Mouse (Mus musculus) urinary bladder, adult 18-20 months (tissue): ENCODE data around the gene Prr5l.

ENCODE experiments used
- DNase-seq, 2 experiments: peaks; one replicate each; pipeline ENCODE4 v3.0.0; 2022; ENCODE audit warnings: low spot score in 2 of 2, mixed read lengths in 2 of 2

Prr5l gene

GRCm38 (mm10) chr2:101723333-101723881 lies 159.4 kb downstream of the Prr5l start:
- DNase-seq, result no peak

DNA sequence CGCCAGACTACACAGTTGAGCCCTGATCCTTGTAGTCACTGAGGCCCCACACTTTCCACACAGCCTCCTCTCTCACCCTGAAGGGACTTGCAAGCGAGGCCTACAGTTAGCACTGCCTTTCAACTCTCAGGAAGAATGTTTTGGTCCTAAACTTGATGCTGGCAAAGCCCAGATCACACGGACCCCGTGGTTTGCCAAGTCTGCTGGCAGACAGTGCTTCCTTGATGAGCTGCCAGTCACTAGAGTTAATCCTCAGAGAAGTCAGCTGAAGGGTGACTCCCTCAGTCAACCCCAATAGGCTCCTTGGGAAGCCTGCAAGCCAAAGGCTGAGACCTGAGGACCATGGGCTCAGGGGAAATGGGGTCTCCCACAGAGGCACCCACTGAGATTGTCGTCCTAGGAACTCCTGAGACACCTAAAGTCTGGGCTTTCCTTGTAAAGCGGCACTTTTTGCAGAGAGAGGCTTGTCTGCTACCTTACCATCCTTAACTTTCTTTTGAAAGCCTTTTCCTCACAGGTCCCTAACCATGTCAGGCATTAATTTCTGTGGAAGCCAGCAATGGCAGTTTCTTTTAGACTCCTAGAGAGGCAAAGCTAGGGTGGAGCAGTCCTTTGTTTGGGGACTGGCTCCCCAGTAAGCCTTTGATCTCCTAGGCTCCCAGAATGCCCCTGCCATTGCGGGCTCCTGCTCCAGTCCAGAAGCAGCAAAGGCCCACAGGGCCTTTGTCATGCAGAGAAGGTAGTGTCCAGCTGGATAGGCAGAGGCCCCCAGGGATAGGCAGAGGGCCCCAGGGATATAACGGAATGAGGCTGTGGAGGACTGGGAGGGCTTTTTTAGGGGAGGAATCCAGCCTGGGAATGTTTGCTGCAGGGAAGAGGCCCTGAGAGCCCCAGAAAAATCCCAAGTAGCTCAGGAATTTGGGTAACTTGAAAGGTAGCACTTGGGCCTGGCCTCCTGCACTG lies 160.2 kb downstream of the Prr5l start:
- no peak for DNase-seq

GRCm38 (mm10) chr2:101721835-101722234 lies 161.0 kb downstream of the Prr5l start:
- no peak for DNase-seq

DNA sequence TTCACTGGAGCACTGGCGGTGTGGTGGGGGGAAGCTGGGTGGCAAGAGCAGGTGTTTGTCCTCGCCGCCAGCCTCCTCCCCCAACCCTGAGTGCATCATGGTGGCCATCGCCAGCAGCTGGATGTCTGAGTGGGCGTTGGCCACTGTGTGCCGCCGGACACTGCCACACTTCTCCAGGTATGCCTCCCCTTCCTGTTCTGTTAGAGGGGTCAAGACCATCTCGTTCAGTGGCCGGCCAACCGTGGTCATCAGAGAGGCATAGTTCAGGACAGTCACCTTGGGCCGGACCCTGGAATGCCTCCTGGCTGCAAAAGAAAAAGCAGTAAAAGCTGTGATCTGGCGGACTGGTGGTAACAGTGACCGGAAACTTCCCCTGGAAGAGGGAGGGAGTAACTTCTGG lies 165.7 kb downstream of the Prr5l start:
- DNase-seq, result no peak

GRCm38 (mm10) chr2:101715650-101716323 lies 167.0 kb downstream of the Prr5l start:
- DNase-seq, result no peak

DNA sequence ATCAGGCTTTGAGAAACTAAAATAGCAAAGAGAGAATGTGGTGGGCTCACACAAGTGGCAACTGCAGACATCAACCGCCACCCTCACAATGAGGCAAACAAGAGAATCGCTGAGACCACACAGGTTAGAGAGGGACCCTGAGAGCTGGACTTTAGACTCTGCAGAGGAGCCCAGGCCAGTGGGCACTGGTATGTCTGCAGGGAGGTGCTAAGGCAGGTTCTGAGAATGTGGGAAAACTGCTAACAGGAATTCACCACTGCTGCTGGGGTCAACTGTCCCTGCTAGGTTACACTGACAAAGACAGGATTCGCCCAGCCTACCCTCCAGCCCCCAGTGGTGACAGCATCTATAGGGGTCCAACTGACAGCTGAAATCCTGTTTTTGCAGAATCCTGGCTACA lies 171.2 kb downstream of the Prr5l start:
- DNase-seq, result no peak

DNA sequence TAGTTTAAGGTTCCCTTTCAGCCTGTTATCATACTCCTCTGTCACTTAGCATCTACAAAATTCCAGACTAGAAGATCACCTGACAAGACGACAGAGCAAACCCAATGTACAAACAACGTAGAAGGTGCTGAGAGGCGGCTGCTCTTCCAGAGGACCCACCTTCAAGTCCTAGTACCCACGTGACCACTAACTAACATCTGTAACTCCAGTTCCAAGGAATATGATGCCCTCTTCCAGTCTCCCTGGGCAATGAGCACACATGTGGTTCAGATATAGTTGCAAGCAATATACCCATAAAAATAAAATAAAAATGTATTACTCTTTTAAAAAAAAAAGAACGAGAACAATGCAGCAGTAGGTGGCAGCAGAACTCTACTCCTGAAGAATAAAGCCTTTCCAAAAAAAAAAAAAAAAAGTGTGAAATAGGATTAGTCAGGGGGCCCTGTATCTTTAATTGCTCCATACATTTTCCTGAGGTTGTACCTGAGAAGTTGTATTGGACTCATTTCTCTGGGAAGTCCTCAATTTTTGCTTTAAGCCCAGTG lies 176.8 kb downstream of the Prr5l start:
- DNase-seq, result no peak

DNA sequence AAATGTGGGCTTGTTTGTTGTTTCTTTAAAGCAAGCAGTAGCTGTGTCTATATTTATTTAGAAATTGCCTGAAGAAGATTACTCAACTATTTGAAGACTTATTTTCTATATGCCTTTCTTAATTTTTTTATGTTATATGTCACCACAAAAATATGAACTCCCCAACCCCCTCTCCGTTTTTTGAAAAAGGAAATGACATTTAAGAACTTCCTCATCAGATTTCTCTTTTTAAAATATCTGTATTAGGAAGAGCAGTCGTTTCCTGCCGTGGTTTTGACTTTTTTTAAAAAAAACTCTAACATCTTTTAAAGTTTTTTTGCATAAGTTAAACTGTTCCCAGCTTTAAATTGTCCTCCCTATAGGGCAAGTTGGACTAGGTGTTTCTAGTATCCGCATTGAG lies 183.5 kb downstream of the Prr5l start:
- no peak for DNase-seq

- no peak for DNase-seq
Measured at GRCm38 (mm10) chr2:101695584-101695983, 187.2 kb downstream of the Prr5l start.

DNA sequence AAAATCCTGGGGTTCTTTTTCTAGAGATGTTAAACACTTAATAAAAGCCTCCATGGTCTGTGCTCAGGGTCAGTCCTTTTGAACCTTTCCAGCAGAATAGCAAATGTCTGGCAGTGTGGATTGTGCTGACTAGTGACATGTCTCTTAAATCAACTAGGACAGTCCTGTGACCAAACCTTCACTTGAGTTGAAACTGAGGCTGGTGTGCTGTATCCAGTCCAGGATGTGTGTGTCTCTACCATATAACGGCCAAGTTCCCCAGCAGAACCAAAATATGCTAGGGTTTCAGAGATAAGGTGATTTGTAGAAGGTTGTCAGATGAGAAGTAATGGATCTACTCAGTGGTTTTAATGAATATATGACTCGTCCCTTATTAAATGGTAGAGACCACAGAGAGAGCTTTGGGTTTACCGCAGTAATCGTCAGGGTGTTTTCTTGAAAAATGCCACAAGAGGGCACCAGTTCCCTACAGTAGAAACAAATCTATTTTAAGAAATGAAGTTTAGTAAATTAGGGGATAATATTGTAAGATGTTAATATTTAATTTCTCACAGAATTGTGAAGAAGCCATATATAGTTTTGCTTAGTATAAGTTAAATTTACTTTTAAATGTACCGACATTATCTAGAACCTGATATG lies 189.1 kb downstream of the Prr5l start:
- no peak for DNase-seq

DNA sequence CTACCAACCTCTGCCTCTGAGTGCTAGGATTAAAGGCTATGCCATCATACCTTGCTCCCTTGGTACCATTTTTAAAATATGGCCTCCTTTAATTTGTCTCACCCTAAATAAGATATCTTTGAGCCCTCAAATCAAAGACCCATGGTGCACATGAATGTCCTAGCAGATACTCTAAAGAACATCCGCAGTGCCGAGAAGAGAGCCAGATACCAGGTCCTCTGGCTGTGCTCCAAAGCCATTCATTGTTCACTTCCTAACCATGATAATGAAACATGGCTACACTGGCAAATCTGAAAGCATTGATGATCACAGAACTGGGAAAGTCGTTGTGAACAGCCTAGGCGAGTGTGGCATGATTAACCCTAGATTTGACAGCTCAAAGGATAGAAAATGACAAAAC lies 189.8 kb downstream of the Prr5l start:
- DNase-seq, result no peak

GRCm38 (mm10) chr2:101690252-101690827 lies 192.5 kb downstream of the Prr5l start:
- DNase-seq, result no peak

- DNase-seq, result no peak
Measured at GRCm38 (mm10) chr2:101688011-101688410, 194.8 kb downstream of the Prr5l start.

DNA sequence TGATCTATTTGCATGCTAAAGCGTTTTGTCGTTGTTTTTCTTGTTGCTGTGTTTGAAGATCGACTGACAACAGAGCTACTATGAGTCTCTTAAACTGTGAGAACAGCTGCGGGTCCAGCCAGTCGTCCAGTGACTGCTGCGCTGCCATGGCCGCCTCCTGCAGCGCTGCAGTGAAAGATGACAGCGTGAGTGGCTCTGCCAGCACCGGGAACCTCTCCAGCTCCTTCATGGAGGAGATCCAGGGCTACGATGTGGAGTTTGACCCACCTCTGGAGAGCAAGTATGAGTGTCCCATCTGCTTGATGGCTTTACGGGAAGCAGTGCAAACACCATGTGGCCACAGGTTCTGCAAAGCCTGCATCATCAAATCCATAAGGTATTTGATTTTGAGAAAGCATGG lies 198.4 kb downstream of the Prr5l start:
- no peak for DNase-seq

GRCm38 (mm10) chr2:101679164-101679784 lies 203.6 kb downstream of the Prr5l start:
- DNase-seq, result no peak

- DNase-seq, result peak; percentile 77 to 81
Measured at GRCm38 (mm10) chr2:101678236-101679021, 204.4 kb downstream of the Prr5l start, which contains the start of gene Traf6. Traf6 (plus strand) TSS chr2:101678429.

DNA sequence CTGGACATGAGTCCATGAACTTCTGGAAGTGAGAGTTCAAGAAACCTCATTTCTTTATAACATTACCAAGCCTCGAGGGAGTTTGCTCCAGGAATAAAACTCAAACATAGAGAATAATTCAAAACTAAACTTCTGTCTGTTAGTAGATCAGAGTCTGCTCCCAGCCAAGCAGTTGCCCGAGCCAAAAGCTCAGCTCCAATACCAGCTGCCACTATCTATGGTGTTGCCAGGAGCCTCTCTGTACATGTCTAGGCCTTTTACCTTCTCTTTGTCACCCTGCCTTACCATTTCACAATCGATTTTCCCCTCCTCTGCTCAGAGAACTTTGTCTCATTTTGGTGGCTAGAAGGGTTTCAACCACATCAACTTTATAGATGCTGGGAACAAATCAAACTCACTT lies 209.3 kb downstream of the Prr5l start:
- no peak for DNase-seq

DNA sequence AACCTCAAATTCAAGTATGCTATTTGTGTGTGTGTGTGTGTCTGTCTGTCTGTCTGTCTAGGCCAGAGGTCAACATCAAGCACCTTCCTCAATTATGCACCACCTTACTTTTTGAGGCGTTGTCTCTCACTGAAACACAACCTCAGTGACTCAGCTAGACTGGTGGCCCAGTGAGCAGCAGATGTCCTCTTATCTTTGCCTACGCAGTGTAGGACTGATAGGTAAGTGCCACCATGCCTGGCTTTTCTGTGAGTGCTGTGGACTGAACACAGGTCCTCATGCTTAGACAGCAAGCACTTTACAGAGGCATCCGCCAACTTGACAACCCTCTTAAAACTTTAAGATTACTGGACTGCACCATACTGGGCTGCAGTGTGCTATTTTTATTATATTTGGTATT lies 214.1 kb downstream of the Prr5l start:
- no peak for DNase-seq

- no peak for DNase-seq
Measured at GRCm38 (mm10) chr2:101665703-101666092, 217.1 kb downstream of the Prr5l start.

DNA sequence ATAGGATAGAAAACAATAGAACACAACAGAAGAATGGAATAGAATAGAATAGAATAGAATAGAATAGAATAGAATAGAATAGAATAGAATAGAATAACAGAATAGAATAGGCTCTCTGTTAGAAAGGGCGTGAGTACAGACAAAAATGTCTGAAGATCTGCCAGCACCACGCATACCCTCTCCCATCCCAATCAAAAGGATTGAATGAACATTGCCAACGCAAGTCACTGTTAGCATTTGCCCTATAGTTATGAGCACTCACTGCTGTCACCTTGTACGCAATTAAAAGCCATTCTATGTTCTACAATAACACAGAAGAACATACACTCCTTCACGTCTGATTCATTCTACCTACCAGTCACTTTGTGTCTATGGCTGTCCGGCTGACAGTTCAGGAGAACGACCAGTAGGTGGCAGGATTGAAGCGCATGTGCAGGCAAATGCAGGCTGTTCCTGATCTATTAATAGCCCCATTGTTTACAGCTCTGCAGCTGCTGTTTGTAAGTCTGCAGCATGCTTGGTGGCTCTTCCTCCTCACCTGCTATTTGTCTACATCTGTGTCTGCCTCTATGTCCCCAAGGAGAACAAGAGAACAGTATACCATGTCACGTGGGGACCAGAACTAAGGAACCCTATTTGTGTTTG lies 217.6 kb downstream of the Prr5l start:
- peak; percentile 40 to 46 for DNase-seq
